Mouse (Mus musculus) regulatory T cell (primary cell): Measurements from ENCODE around the gene Myocd.

Experiments used
- in situ Hi-C: fragments of 300-600 bp; cut with MboI, MseI; formaldehyde crosslinking; loops from one replicate; pipeline ENCODE4 v1.15.1; 2025; ENCODE audit warnings: high pct_unique_total_duplicates

Gene Myocd

GRCm38 (mm10) chr11:65214954-65215629 is 54.7 kb downstream of the Myocd start:
- in situ Hi-C loops, result loop anchor here (10.0 kb wide), 1 partner anchor 940 kb away; no protein-coding TSS in a partner anchor

- in situ Hi-C loops, result loop anchor here (10.0 kb wide), 1 partner anchor 939 kb away; no protein-coding TSS in a partner anchor
Observed at GRCm38 (mm10) chr11:65213806-65214205, 56.0 kb downstream of the Myocd start.

- in situ Hi-C loops, result loop anchor here (10.0 kb wide), 1 partner anchor 937 kb away; no protein-coding TSS in a partner anchor
Observed at GRCm38 (mm10) chr11:65211701-65212100, 58.1 kb downstream of the Myocd start.

GRCm38 (mm10) chr11:65209441-65209840 is 60.3 kb downstream of the Myocd start:
- in situ Hi-C loops, result loop anchor here (10.0 kb wide), 1 partner anchor 645 kb away; no protein-coding TSS in a partner anchor

- in situ Hi-C loops, result loop anchor here (10.0 kb wide), 1 partner anchor 649 kb away; no protein-coding TSS in a partner anchor
Observed at GRCm38 (mm10) chr11:65205306-65205705, 64.5 kb downstream of the Myocd start.

- in situ Hi-C loops, result loop anchor here (10.0 kb wide), 1 partner anchor 650 kb away; no protein-coding TSS in a partner anchor
Observed at GRCm38 (mm10) chr11:65204651-65205050, 65.1 kb downstream of the Myocd start.

- in situ Hi-C loops, result loop anchor here (10.0 kb wide), 1 partner anchor 652 kb away; no protein-coding TSS in a partner anchor
Observed at GRCm38 (mm10) chr11:65203020-65203419, 66.8 kb downstream of the Myocd start.

GRCm38 (mm10) chr11:65202236-65202635 is 67.6 kb downstream of the Myocd start:
- in situ Hi-C loops, result loop anchor here (10.0 kb wide), 1 partner anchor 653 kb away; no protein-coding TSS in a partner anchor

- in situ Hi-C loops, result no loop called here
Observed at GRCm38 (mm10) chr11:65198026-65198425, 71.8 kb downstream of the Myocd start.

- in situ Hi-C loops, result no loop called here
Observed at GRCm38 (mm10) chr11:65197280-65197679, 72.5 kb downstream of the Myocd start.

GRCm38 (mm10) chr11:65186974-65187373 is 82.8 kb downstream of the Myocd start:
- in situ Hi-C loops, result no loop called here

- in situ Hi-C loops, result no loop called here
Observed at GRCm38 (mm10) chr11:65185114-65185513, 84.7 kb downstream of the Myocd start.

- in situ Hi-C loops, result no loop called here
Observed at GRCm38 (mm10) chr11:65170121-65170750, 99.6 kb downstream of the Myocd start.

GRCm38 (mm10) chr11:65162767-65163120 is 107.0 kb downstream of the Myocd start, which contains the start of gene Arhgap44:
TSS of gene Arhgap44 (minus strand) at chr11:65162961.
- in situ Hi-C loops, result no loop called here

- in situ Hi-C loops, result no loop called here
Observed at GRCm38 (mm10) chr11:65161881-65162766, 107.7 kb downstream of the Myocd start.

GRCm38 (mm10) chr11:65160991-65161880 is 108.6 kb downstream of the Myocd start:
- in situ Hi-C loops, result no loop called here

- in situ Hi-C loops, result no loop called here
Observed at GRCm38 (mm10) chr11:65159791-65160190, 110.0 kb downstream of the Myocd start, which contains the start of gene 1700086D15Rik. TSS of gene 1700086D15Rik (minus strand) at chr11:65159891.

GRCm38 (mm10) chr11:65158658-65158990 is 111.2 kb downstream of the Myocd start:
- in situ Hi-C loops, result no loop called here

GRCm38 (mm10) chr11:65157966-65158657 is 111.7 kb downstream of the Myocd start:
- in situ Hi-C loops, result no loop called here

- in situ Hi-C loops, result no loop called here
Observed at GRCm38 (mm10) chr11:65153006-65153405, 116.8 kb downstream of the Myocd start.
